Mouse (Mus musculus): ENCODE results near the gene Mrc1.

- TF ChIP-seq POLR2A (IDR thresholded peaks at IDR 0.05; ENCODE audit: low read depth, low read length) (no peak), CTCF (IDR thresholded peaks at IDR 0.05; ENCODE audit: extremely low read depth, insufficient read length, insufficient replicate concordance, low read depth, low read length) (no peak)
Observed at GRCm38 (mm10) chr2:14244668-14245067, 15.5 kb downstream of the Mrc1 start.

Data from small intestine, adult 2 months (tissue).